Mouse (Mus musculus) midbrain, embryonic 15.5 days (tissue): ENCODE measurements around the gene Fn1. TPM values are rescaled to one million over a fixed set of nuclear protein-coding genes. Genes with fewer than 3 reads are reported as not detected.

Source experiments
- ATAC-seq: fragments of 200-750 bp; cut with Nextera tagmentation; replicated peaks from 2 replicates; pipeline ENCODE4 v1.8.0; 2017; ENCODE audit warnings: moderate TSS enrichment
- H3K27ac ChIP-seq: fragments of 300-500 bp; sonication (generic); 2 replicates; pipeline ENCODE4 v1.5.1; 2015; ENCODE audit warnings: mild to moderate bottlenecking, inconsistent platforms
- H3K27me3 ChIP-seq: fragments of 300-500 bp; sonication (generic); replicated peaks from 2 replicates; pipeline ENCODE4 v1.6.1; 2015; ENCODE audit warnings: inconsistent platforms
- H3K36me3 ChIP-seq: fragments of 300-500 bp; sonication (generic); replicated peaks from 2 replicates; pipeline ENCODE4 v1.6.1; 2015; ENCODE audit warnings: inconsistent platforms
- H3K4me1 ChIP-seq: fragments of 300-500 bp; sonication (generic); 2 replicates; pipeline ENCODE4 v1.6.1; 2015; ENCODE audit warnings: inconsistent platforms
- H3K4me2 ChIP-seq: fragments of 300-500 bp; sonication (generic); 2 replicates; pipeline ENCODE4 v1.6.1; 2015; ENCODE audit warnings: inconsistent platforms, mild to moderate bottlenecking, moderate library complexity
- H3K4me3 ChIP-seq: fragments of 300-500 bp; sonication (generic); 2 replicates; pipeline ENCODE4 v1.5.1; 2015; ENCODE audit warnings: mild to moderate bottlenecking, inconsistent platforms
- H3K9ac ChIP-seq: fragments of 300-500 bp; sonication (generic); 2 replicates; pipeline ENCODE4 v1.6.1; 2015; ENCODE audit warnings: mild to moderate bottlenecking, inconsistent platforms
- H3K9me3 ChIP-seq: fragments of 300-500 bp; sonication (generic); 2 replicates; pipeline ENCODE4 v1.6.1; 2016; ENCODE audit warnings: inconsistent platforms
- WGBS: fragments of 180-500 bp; shearing (Covaris S2); methylation state at CpG from one replicate; pipeline ENCODE4 v1.1.7; 2015; ENCODE audit warnings: mixed read lengths; 5-methylcytosine and 5-hydroxymethylcytosine counted together
- polyA plus RNA-seq: library from polyadenylated mRNA; unstranded; fragments of >200 nt; fragmentation: Nextera tagmentation; extraction: Ambion mirVana; gene quantifications from 2 replicates; pipeline ENCODE4 v1.2.1, GENCODE M21; 2015

Gene Fn1
- polyA plus RNA-seq, 1 experiment from 2014 or later: 41.2 TPM

DNA sequence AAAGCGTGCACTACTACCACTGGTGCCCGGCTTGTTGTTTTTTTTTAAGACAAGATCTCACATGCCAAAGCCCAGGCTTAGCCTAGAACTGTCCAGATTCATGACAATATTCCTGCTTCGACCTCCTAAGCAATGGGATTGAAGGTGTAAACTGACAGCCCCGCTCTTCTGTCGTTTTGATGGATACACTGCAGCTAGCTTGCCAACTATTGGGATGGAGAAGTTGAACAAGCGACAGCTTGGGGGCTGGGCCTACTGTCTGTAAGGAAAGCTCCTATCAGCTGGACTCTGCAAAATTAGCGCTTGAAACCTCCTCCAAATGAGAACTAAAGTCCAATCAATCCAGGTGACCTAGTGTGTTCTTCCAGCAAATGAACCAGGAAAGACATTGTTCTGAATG is 69.1 kb downstream of the Fn1 start:
- Histone ChIP-seq H3K4me1 (no peaks in the 10 kb centered on the region), H3K9me3 (no peaks in the 10 kb centered on the region), H3K36me3 (0 out of 2 replicates have a peak, but pooled peaks cover 5% of the 10 kb centered on the region), H3K4me3 (no peak overlapping the region), H3K9ac (no peak overlapping the region), H3K27ac (no peak overlapping the region), H3K4me2 (no peak overlapping the region), H3K27me3 (no peaks in the 10 kb centered on the region)
- no peak for ATAC-seq
- WGBS: 90% methylated on average over 7 of the region's 7 CpGs

- peaks cover 5% of the 10 kb centered on the region; the same call in 1 of the 2 replicates for H3K36me3 ChIP-seq
- no peak for ATAC-seq
- H3K27me3 ChIP-seq: no peaks in the 10 kb centered on the region
- no peak overlapping the region for H3K4me3 ChIP-seq
- H3K4me1 ChIP-seq: no peaks in the 10 kb centered on the region
- no peak overlapping the region for H3K4me2 ChIP-seq
- H3K9me3 ChIP-seq: no peaks in the 10 kb centered on the region
- no peak overlapping the region for H3K27ac ChIP-seq
- no peak overlapping the region for H3K9ac ChIP-seq
- WGBS: 98% methylated on average over 8 of the region's 8 CpGs
Measured at GRCm38 (mm10) chr1:71583302-71583701, 69.7 kb downstream of the Fn1 start.

GRCm38 (mm10) chr1:71580408-71580807 is 72.6 kb downstream of the Fn1 start:
- peaks cover 10% of the 10 kb centered on the region; the same call in 1 of the 2 replicates for H3K36me3 ChIP-seq
- H3K27me3 ChIP-seq: no peaks in the 10 kb centered on the region
- H3K4me1 ChIP-seq: no peaks in the 10 kb centered on the region
- no peak for ATAC-seq
- H3K4me2 ChIP-seq: no peak overlapping the region
- 95% methylated on average over 12 of the region's 12 CpGs for WGBS
- H3K4me3 ChIP-seq: no peak overlapping the region
- no peak overlapping the region for H3K27ac ChIP-seq
- no peak overlapping the region for H3K9ac ChIP-seq
- no peaks in the 10 kb centered on the region for H3K9me3 ChIP-seq

GRCm38 (mm10) chr1:71579526-71579925 is 73.5 kb downstream of the Fn1 start:
- Histone ChIP-seq H3K4me1 (no peaks in the 10 kb centered on the region), H3K9me3 (no peaks in the 10 kb centered on the region), H3K27me3 (no peaks in the 10 kb centered on the region), H3K4me3 (no peak overlapping the region), H3K36me3 (peaks cover 10% of the 10 kb centered on the region; the same call in 1 of the 2 replicates), H3K4me2 (no peak overlapping the region), H3K27ac (no peak overlapping the region), H3K9ac (no peak overlapping the region)
- 92% methylated on average over 4 of the region's 4 CpGs for WGBS
- ATAC-seq: no peak

DNA sequence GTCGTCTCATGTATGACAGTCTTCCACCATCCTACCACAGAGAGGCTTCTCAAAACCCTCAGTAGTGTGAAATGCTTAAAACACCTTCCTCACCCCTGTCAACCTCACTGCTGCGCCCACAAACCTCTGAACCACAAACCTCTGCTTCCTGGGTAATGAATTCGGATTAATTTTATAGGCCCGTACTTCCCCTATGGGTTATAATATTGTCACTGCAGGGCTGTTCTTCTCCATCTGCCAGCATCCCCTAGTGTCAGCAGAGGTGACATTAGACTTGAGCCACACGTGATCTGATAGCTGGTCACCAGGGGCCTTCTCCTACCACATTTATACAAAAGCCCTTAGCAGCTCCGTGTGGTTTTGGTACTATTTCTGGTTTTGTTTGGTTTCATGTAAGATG is 76.2 kb downstream of the Fn1 start:
- no peak overlapping the region for H3K27ac ChIP-seq
- peaks cover 12% of the 10 kb centered on the region; the same call in 1 of the 2 replicates for H3K36me3 ChIP-seq
- no peak overlapping the region for H3K4me2 ChIP-seq
- H3K4me3 ChIP-seq: no peak overlapping the region
- ATAC-seq: no peak
- no peaks in the 10 kb centered on the region for H3K27me3 ChIP-seq
- H3K9ac ChIP-seq: no peak overlapping the region
- H3K9me3 ChIP-seq: no peaks in the 10 kb centered on the region
- no peaks in the 10 kb centered on the region for H3K4me1 ChIP-seq
- WGBS: 94% methylated on average over 6 of the region's 6 CpGs

DNA sequence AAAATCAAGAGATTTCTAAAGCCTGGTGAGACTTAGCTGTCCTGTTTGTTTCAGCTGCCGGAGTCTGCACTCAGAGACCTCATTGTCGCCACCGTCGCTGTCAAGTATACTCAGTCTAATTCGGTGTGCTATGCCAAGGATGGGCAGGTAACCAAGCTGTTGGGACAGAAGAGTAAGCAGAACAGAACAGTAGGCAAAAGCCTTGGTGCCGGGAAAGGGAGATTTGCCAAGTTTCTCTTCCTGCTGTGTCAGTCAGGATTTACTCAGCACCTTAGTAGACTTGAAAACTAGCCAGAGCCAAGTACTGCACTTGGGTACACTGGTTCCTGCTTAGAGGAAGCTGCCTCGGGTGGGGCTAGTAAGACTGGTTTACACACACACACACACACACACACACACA is 77.0 kb downstream of the Fn1 start:
- no peak for ATAC-seq
- no peaks in the 10 kb centered on the region for H3K9me3 ChIP-seq
- H3K4me1 ChIP-seq: no peaks in the 10 kb centered on the region
- 84% methylated on average over 7 of the region's 7 CpGs for WGBS
- H3K36me3 ChIP-seq: peaks cover 18% of the 10 kb centered on the region; the same call in 1 of the 2 replicates
- H3K27me3 ChIP-seq: no peaks in the 10 kb centered on the region
- H3K4me3 ChIP-seq: no peak overlapping the region
- no peak overlapping the region for H3K9ac ChIP-seq
- H3K4me2 ChIP-seq: no peak overlapping the region
- H3K27ac ChIP-seq: no peak overlapping the region

GRCm38 (mm10) chr1:71570116-71570515 is 82.9 kb downstream of the Fn1 start:
- H3K9me3 ChIP-seq: no peaks in the 10 kb centered on the region
- 81% methylated on average over 4 of the region's 4 CpGs for WGBS

GRCm38 (mm10) chr1:71567884-71568605 is 85.0 kb downstream of the Fn1 start:
- 71% methylated on average over 16 of the region's 16 CpGs for WGBS
- Histone ChIP-seq H3K4me3 (no peak overlapping the region), H3K27me3 (no peaks in the 10 kb centered on the region), H3K4me2 (no peak overlapping the region), H3K4me1 (no peaks in the 10 kb centered on the region), H3K36me3 (peaks cover 24% of the 10 kb centered on the region; the same call in 1 of the 2 replicates), H3K9ac (no peak overlapping the region), H3K9me3 (no peaks in the 10 kb centered on the region), H3K27ac (no peak overlapping the region)
- 0 out of 2 replicates have a peak, but pooled peaks have one; percentile 42 for ATAC-seq

More at GRCm38 (mm10) chr1:71570116-71570515, 82.9 kb downstream of the Fn1 start:
- ATAC-seq: no peak
- Histone ChIP-seq H3K4me1 (no peaks in the 10 kb centered on the region), H3K36me3 (peaks cover 16% of the 10 kb centered on the region; the same call in 1 of the 2 replicates), H3K4me2 (no peak overlapping the region), H3K4me3 (no peak overlapping the region), H3K27me3 (no peaks in the 10 kb centered on the region), H3K27ac (no peak overlapping the region), H3K9ac (no peak overlapping the region)

DNA sequence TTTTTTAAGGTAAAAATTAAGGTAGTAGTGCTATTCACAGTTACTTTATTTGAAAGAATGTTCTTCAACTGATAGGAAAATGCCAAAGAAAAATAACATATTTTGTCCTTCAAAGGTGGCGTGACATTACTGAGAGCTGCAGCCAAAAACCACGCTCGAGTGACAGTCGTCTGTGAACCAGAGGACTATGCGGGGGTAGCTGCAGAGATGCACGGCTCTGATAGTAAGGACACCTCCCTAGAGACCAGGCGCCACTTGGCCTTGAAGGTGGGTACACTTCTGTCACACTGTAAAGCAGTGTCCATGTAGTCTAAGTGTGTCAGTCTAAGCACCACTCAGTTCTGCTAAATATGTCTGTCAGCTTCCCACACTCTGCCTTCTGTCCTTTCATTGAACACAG is 88.7 kb downstream of the Fn1 start:
- no peaks in the 10 kb centered on the region for H3K4me1 ChIP-seq
- H3K27me3 ChIP-seq: no peaks in the 10 kb centered on the region
- H3K9me3 ChIP-seq: no peaks in the 10 kb centered on the region
- H3K27ac ChIP-seq: no peak overlapping the region
- no peak for ATAC-seq
- WGBS: 94% methylated on average over 7 of the region's 7 CpGs
- no peak overlapping the region for H3K4me2 ChIP-seq
- peaks cover 21% of the 10 kb centered on the region; the same call in 1 of the 2 replicates for H3K36me3 ChIP-seq
- H3K9ac ChIP-seq: no peak overlapping the region
- H3K4me3 ChIP-seq: no peak overlapping the region

DNA sequence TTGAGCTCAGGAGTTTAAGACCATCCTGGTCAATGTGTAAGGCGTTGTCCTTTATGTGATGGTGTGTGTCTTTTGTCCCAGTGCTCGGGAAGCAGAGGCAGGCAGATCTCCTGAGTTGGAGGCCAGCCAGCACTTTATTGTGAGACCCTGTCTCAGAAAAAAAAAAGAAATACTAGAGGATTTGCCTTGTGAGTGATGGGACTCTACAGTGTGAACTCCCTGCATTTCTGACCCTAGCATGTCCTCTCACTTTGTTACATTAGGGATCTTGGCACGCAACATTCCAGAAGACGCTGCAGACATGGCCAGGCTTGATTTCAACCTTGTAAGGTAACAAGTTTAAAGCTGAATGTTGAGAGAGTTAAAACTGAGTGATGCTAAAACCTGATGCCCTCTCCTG is 92.4 kb downstream of the Fn1 start:
- Histone ChIP-seq H3K9ac (no peak overlapping the region), H3K27ac (no peak overlapping the region), H3K4me2 (no peak overlapping the region), H3K9me3 (no peaks in the 10 kb centered on the region), H3K4me1 (peaks cover 20% of the 10 kb centered on the region; the same call in 1 of the 2 replicates), H3K27me3 (no peaks in the 10 kb centered on the region), H3K4me3 (no peak overlapping the region), H3K36me3 (peaks cover 18% of the 10 kb centered on the region; the same call in 1 of the 2 replicates)
- WGBS: 96% methylated on average over 4 of the region's 4 CpGs
- no peak for ATAC-seq

DNA sequence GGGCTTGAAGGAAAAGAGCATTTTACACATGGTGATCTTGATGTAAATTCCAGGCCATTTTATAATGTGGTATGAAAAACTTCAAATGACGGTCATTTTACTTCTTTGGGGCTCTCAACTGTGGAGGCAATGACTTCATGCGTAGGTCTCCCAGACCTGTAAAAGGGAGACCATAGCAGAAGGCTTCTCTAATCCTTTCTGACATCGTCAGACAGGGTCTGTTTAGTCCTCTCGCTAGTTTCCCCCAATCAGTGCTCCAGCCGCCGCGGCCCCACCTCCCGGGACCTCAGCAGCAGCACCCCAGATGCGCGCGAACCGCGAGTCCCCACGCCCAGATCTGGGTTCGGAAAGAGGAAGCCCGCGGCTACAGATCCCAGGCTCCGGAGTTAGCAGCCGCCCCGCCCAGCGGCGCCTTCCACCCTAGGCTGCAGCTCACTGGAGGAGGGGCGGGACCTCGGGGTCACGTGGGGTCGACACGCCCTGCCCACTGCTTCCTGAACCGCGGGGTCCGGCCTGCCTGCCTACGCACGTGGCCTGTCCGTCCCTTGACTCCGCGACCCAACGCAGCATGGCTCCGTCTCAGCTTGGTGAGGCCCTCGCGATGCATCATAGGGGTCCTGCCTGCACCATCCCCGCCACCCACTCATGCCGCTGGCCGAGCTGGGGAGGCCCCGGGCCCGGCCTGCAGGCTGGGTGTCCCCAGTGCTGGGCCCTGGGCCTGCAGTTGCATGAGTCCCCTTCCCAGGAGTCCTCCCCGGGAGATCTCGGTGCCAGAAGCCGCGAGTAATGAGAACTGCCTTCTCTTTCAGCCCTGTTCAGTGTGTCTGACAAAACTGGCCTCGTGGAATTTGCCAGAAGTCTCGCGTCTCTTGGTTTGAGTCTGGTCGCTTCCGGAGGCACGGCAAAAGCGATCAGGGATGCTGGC is 96.0 kb downstream of the Fn1 start, which contains the start of gene Atic:
Gene Atic, plus strand, starts transcription at position 463 of the 925 bp plus-strand sequence.
- H3K27ac ChIP-seq: peak within 1 kb of the TSS; percentile 71
- H3K4me3 ChIP-seq: peak within 1 kb of the TSS; percentile 61
- H3K36me3 ChIP-seq: 0 out of 2 replicates have a peak, but pooled peaks cover 5% of the 10 kb centered on the region
- peaks cover 20% of the 10 kb centered on the region; the same call in 1 of the 2 replicates for H3K4me1 ChIP-seq
- no peaks in the 10 kb centered on the region for H3K9me3 ChIP-seq
- peak; percentile 99 for ATAC-seq
- peak within 1 kb of the TSS; percentile 79 for H3K9ac ChIP-seq
- H3K4me2 ChIP-seq: peak within 1 kb of the TSS; percentile 94
- H3K27me3 ChIP-seq: no peaks in the 10 kb centered on the region
- WGBS: under 1% methylated on average over 55 of the region's 55 CpGs

- H3K9me3 ChIP-seq: no peaks in the 10 kb centered on the region
- no peak overlapping the region for H3K4me3 ChIP-seq
- no peak overlapping the region for H3K4me2 ChIP-seq
- H3K27ac ChIP-seq: no peak overlapping the region
- H3K4me1 ChIP-seq: no peaks in the 10 kb centered on the region
- no peaks in the 10 kb centered on the region for H3K27me3 ChIP-seq
- ATAC-seq: no peak
- H3K9ac ChIP-seq: no peak overlapping the region
- no peaks in the 10 kb centered on the region for H3K36me3 ChIP-seq
- WGBS: 79% methylated on average over 10 of the region's 10 CpGs
Measured at GRCm38 (mm10) chr1:71550626-71551195, 102.3 kb downstream of the Fn1 start.
